Mouse (Mus musculus) CH12.LX (cell line): Measurements from ENCODE around the gene Pitpna. TPM values are rescaled to one million over a fixed set of nuclear protein-coding genes. Genes with fewer than 3 reads are reported as not detected.

ENCODE experiments used
- DNase-seq: peaks from one replicate; pipeline ENCODE4 v3.0.0-alpha.2; 2013; ENCODE audit errors: extremely low read depth
- H3K27ac ChIP-seq: 2 replicates; pipeline ENCODE4 v1.5.1; 2012; ENCODE audit warnings: low read depth, mild to moderate bottlenecking, control low read depth, moderate library complexity; ENCODE audit not compliant: insufficient read depth
- H3K27me3 ChIP-seq: replicated peaks from 2 replicates; pipeline ENCODE3; 2012; ENCODE audit warnings: inconsistent platforms
- H3K36me3 ChIP-seq, 2 experiments: replicated peaks in 1 of 2; 2 replicates each; pipeline versions ENCODE3 to v1.6.1; 2012; ENCODE audit warnings: inconsistent platforms in 1 of 2, low read length in 1 of 2, mild to moderate bottlenecking in 1 of 2, mixed read lengths in 1 of 2, moderate library complexity in 1 of 2; ENCODE audit not compliant: control insufficient read depth in 1 of 2, insufficient read depth in 1 of 2
- H3K4me1 ChIP-seq, 2 experiments: 2 replicates each; pipeline ENCODE4 v1.6.1; 2012; ENCODE audit warnings: inconsistent platforms in 1 of 2, moderate library complexity in 1 of 2; ENCODE audit not compliant: insufficient read depth in 2 of 2, control insufficient read depth in 1 of 2
- H3K4me2 ChIP-seq: 2 replicates; pipeline ENCODE4 v1.6.1; 2012; ENCODE audit warnings: low read depth, mild to moderate bottlenecking, control low read depth; ENCODE audit not compliant: poor library complexity, insufficient read depth, severe bottlenecking
- H3K4me3 ChIP-seq, 3 experiments: fragments of 150-350 bp in 1 of 3; sonication (generic) in 1 of 3; replicated peaks in 1 of 3; 2 replicates each; pipeline versions ENCODE3 to v1.5.1; 2011 to 2012; ENCODE audit warnings: low read depth in 2 of 3, low read length in 2 of 3, mild to moderate bottlenecking in 2 of 3, moderate library complexity in 2 of 3, control low read depth in 1 of 3, improper control_type of control experiment in 1 of 3, inconsistent platforms in 1 of 3, mixed read lengths in 1 of 3; ENCODE audit not compliant: poor library complexity in 1 of 3
- H3K79me2 ChIP-seq: replicated peaks from 2 replicates; pipeline ENCODE4 v1.6.1; 2012; ENCODE audit warnings: mild to moderate bottlenecking, moderate library complexity; ENCODE audit not compliant: control insufficient read depth, poor library complexity, insufficient read depth, severe bottlenecking; ENCODE audit errors: extremely low read depth
- H3K9ac ChIP-seq: 2 replicates; pipeline ENCODE4 v1.6.1; 2012; ENCODE audit warnings: low read depth, mild to moderate bottlenecking, control low read depth, moderate library complexity; ENCODE audit not compliant: insufficient read depth
- H3K9me3 ChIP-seq: replicated peaks from 2 replicates; pipeline ENCODE3; 2012; ENCODE audit warnings: low read length, inconsistent platforms, mixed read lengths
- BHLHE40 ChIP-seq: IDR thresholded peaks from 2 replicates; pipeline ENCODE4 v1.6.1; 2011; ENCODE audit warnings: mild to moderate bottlenecking, low read depth, low read length, improper control_type of control experiment
- CHD1 ChIP-seq: IDR thresholded peaks from 2 replicates; pipeline ENCODE4 v1.6.1; 2012; ENCODE audit warnings: low read depth, low read length, improper control_type of control experiment, inconsistent platforms
- CHD2 ChIP-seq: IDR thresholded peaks from 2 replicates; pipeline ENCODE4 v1.6.1; 2011; ENCODE audit warnings: low read length, improper control_type of control experiment
- CTCF ChIP-seq, 2 experiments: IDR thresholded peaks in 1 of 2; conservative IDR thresholded peaks in 1 of 2; 2 replicates each; pipeline ENCODE4 v1.5.1; 2011 to 2012; ENCODE audit warnings: low read depth in 2 of 2, low read length in 2 of 2, improper control_type of control experiment in 1 of 2, inconsistent platforms in 1 of 2, mild to moderate bottlenecking in 1 of 2, moderate library complexity in 1 of 2
- ELF1 ChIP-seq: IDR thresholded peaks from 2 replicates; pipeline ENCODE4 v1.6.1; 2014; ENCODE audit warnings: low read depth, mild to moderate bottlenecking, inconsistent platforms, low read length, improper control_type of control experiment
- EP300 ChIP-seq: IDR thresholded peaks from 2 replicates; pipeline ENCODE4 v1.6.1; 2011; ENCODE audit warnings: low read length, improper control_type of control experiment
- ETS1 ChIP-seq: conservative IDR thresholded peaks from 2 replicates; pipeline ENCODE4 v1.6.1; 2012; ENCODE audit warnings: low read depth, mild to moderate bottlenecking, inconsistent platforms, low read length, improper control_type of control experiment, moderate library complexity
- GABPA ChIP-seq: IDR thresholded peaks from 2 replicates; pipeline ENCODE4 v1.6.1; 2012; ENCODE audit warnings: low read depth, low read length, improper control_type of control experiment, inconsistent platforms; ENCODE audit not compliant: insufficient replicate concordance
- HCFC1 ChIP-seq: IDR thresholded peaks from 2 replicates; pipeline ENCODE4 v1.6.1; 2012; ENCODE audit warnings: low read depth, mild to moderate bottlenecking, inconsistent platforms, low read length, improper control_type of control experiment
- IRF4 ChIP-seq: IDR thresholded peaks from 2 replicates; pipeline ENCODE4 v1.6.1; 2014; ENCODE audit warnings: low read depth, mild to moderate bottlenecking, inconsistent platforms, low read length, improper control_type of control experiment
- JUN ChIP-seq: IDR thresholded peaks from 2 replicates; pipeline ENCODE4 v1.6.1; 2011; ENCODE audit warnings: low read depth, mild to moderate bottlenecking, low read length, improper control_type of control experiment, moderate library complexity; ENCODE audit not compliant: insufficient read depth
- JUND ChIP-seq: conservative IDR thresholded peaks from 2 replicates; pipeline ENCODE4 v1.6.1; 2011; ENCODE audit warnings: low read depth, low read length, improper control_type of control experiment
- KAT2A ChIP-seq: IDR thresholded peaks from 2 replicates; pipeline ENCODE4 v1.6.1; 2012; ENCODE audit warnings: low read length, improper control_type of control experiment, inconsistent platforms; ENCODE audit not compliant: insufficient replicate concordance
- MAFK ChIP-seq: IDR thresholded peaks from 2 replicates; pipeline ENCODE4 v1.6.1; 2011; ENCODE audit warnings: low read length, improper control_type of control experiment; ENCODE audit not compliant: insufficient replicate concordance
- MAX ChIP-seq: IDR thresholded peaks from 2 replicates; pipeline ENCODE4 v1.6.1; 2011; ENCODE audit warnings: low read length, improper control_type of control experiment
- MAZ ChIP-seq: IDR thresholded peaks from 2 replicates; pipeline ENCODE4 v1.6.1; 2012; ENCODE audit warnings: low read depth, mild to moderate bottlenecking, inconsistent platforms, low read length, improper control_type of control experiment, moderate library complexity
- MEF2A ChIP-seq: IDR thresholded peaks from 2 replicates; pipeline ENCODE4 v1.6.1; 2014; ENCODE audit warnings: low read depth, mild to moderate bottlenecking, inconsistent platforms, low read length, improper control_type of control experiment, borderline replicate concordance
- MXI1 ChIP-seq: IDR thresholded peaks from 2 replicates; pipeline ENCODE4 v1.6.1; 2011; ENCODE audit warnings: mild to moderate bottlenecking, low read depth, low read length, improper control_type of control experiment
- NELFE ChIP-seq: IDR thresholded peaks from 2 replicates; pipeline ENCODE4 v1.6.1; 2011; ENCODE audit warnings: low read depth, low read length, improper control_type of control experiment
- NRF1 ChIP-seq: IDR thresholded peaks from 2 replicates; pipeline ENCODE4 v1.6.1; 2014; ENCODE audit warnings: low read depth, mild to moderate bottlenecking, inconsistent platforms, low read length, improper control_type of control experiment, moderate library complexity
- POLR2A ChIP-seq: IDR thresholded peaks from 2 replicates; pipeline ENCODE4 v1.6.1; 2011; ENCODE audit warnings: low read depth, mild to moderate bottlenecking, improper control_type of control experiment, low read length
- RCOR1 ChIP-seq: conservative IDR thresholded peaks from 2 replicates; pipeline ENCODE4 v1.6.1; 2012; ENCODE audit warnings: low read depth, mild to moderate bottlenecking, inconsistent platforms, low read length, improper control_type of control experiment
- SIN3A ChIP-seq: IDR thresholded peaks from 2 replicates; pipeline ENCODE4 v1.6.1; 2012; ENCODE audit warnings: low read length, improper control_type of control experiment, inconsistent platforms
- SMC3 ChIP-seq: IDR thresholded peaks from 2 replicates; pipeline ENCODE4 v1.6.1; 2011; ENCODE audit warnings: low read depth, low read length, improper control_type of control experiment
- TBP ChIP-seq: conservative IDR thresholded peaks from 2 replicates; pipeline ENCODE4 v1.6.1; 2011; ENCODE audit warnings: low read depth, low read length, improper control_type of control experiment
- TCF12 ChIP-seq: IDR thresholded peaks from 2 replicates; pipeline ENCODE4 v1.6.1; 2014; ENCODE audit warnings: low read depth, mild to moderate bottlenecking, inconsistent platforms, low read length, improper control_type of control experiment
- UBTF ChIP-seq: IDR thresholded peaks from 2 replicates; pipeline ENCODE4 v1.6.1; 2012; ENCODE audit warnings: low read depth, mild to moderate bottlenecking, inconsistent platforms, low read length, improper control_type of control experiment, moderate library complexity
- USF2 ChIP-seq: conservative IDR thresholded peaks from 2 replicates; pipeline ENCODE4 v1.6.1; 2011; ENCODE audit warnings: low read depth, low read length, improper control_type of control experiment
- ZC3H11A ChIP-seq: IDR thresholded peaks from 2 replicates; pipeline ENCODE4 v1.6.1; 2012; ENCODE audit warnings: low read depth, mild to moderate bottlenecking, inconsistent platforms, low read length, improper control_type of control experiment
- ZKSCAN1 ChIP-seq: IDR thresholded peaks from 2 replicates; pipeline ENCODE4 v1.6.1; 2012; ENCODE audit warnings: low read depth, inconsistent platforms, low read length, improper control_type of control experiment, borderline replicate concordance
- ZMIZ1 ChIP-seq: IDR thresholded peaks from 2 replicates; pipeline ENCODE4 v1.6.1; 2012; ENCODE audit warnings: low read depth, mild to moderate bottlenecking, inconsistent platforms, low read length, improper control_type of control experiment
- dilution Hi-C: fragments of 300-500 bp; cut with MboI; formaldehyde crosslinking; loops from 2 replicates; pipeline ENCODE4 v1.14.3; 2020; ENCODE audit warnings: low sequenced_read_pairs; ENCODE audit not compliant: extremely low pct_unique_long_range_greater_than_20kb, extremely low pct_ligation_motif_present
- in situ Hi-C: fragments of 300-500 bp; cut with MboI; formaldehyde crosslinking; loops from 3 replicates; pipeline ENCODE4 v1.14.3; 2019; ENCODE audit warnings: low sequenced_read_pairs, low pct_ligation_motif_present, low pct_unique_long_range_greater_than_20kb, mixed read lengths
- polyA plus RNA-seq: library from polyadenylated mRNA; unstranded; fragments of >175 nt; gene quantifications from 2 replicates; pipeline ENCODE4 v1.2.1, GENCODE M21; 2012; ENCODE audit warnings: low read depth; ENCODE audit not compliant: insufficient read length
- total RNA-seq, 2 experiments: library from RNA; depleted of rRNA; stranded (reverse); fragments of 300-350 nt in 1 of 2; fragments of >200 nt in 1 of 2; gene quantifications; 2 replicates each; pipeline ENCODE4 v1.2.3; 2012 to 2014

The Pitpna gene
- total and polyA plus RNA-seq, 3 experiments, result 61.8 to 243 (median 80.7) TPM

DNA sequence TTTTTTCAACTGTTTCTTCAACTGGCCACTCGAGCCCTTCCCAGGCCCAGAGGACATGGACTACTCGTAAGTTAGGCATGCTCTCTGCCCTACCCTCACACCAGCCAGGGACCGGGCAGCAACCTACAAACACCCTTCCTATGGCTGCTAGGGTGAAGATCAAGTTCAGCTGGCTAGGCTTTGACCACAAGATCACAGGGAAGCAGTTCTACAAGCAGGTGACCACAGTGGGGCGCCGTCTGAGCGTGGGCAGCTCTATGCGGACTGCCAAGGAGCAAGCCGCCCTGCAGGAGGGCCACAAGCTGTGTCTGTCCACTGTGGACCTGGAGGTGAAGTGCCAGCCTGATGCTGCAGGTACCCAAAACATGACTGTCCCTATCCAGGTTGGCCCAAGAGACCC is 25.1 kb upstream of the Pitpna start (continued):
- TF ChIP-seq ZKSCAN1, result no peak
- TF ChIP-seq GABPA, result no peak
- TF ChIP-seq USF2, result no peak
- TF ChIP-seq NRF1, result no peak; the same call in 1 of the 2 replicates
- TF ChIP-seq ELF1, result 0 out of 2 replicates have a peak, but pooled peaks have one; percentile 29
- TF ChIP-seq MEF2A, result peak; percentile 33; the same call in 1 of the 2 replicates

- peak overlapping the region; percentile 68 for H3K9ac ChIP-seq
- H3K79me2 ChIP-seq, result no peaks in the 10 kb centered on the region
- peaks cover 12 to 47% of the 10 kb centered on the region in 2 experiments for H3K36me3 ChIP-seq
- in situ Hi-C loops, result no loop called here
- peak; percentile 76 for DNase-seq
- peak overlapping the region; percentile 89 for H3K4me2 ChIP-seq
- peaks cover 45 to 92% of the 10 kb centered on the region in 2 experiments for H3K4me1 ChIP-seq
- dilution Hi-C loops, result no loop called here
- H3K9me3 ChIP-seq, result no peaks in the 10 kb centered on the region
- H3K4me3 ChIP-seq, result peak overlapping the region; percentile 44 to 53 (median 45)
- peak; percentile 23 for TF ChIP-seq JUN
- TF ChIP-seq IRF4, result peak; percentile 71
- peak; percentile 91 for TF ChIP-seq MEF2A
- peak; percentile 76; the same call in 1 of the 2 replicates for TF ChIP-seq EP300
- peak; percentile 63; the same call in 1 of the 2 replicates for TF ChIP-seq UBTF
- 0 out of 2 replicates have a peak, but pooled peaks have one; percentile 20 for TF ChIP-seq JUND
- TF ChIP-seq MAZ, result peak; percentile 26; the same call in 1 of the 2 replicates
- peak; percentile 53; the same call in 1 of the 2 replicates for TF ChIP-seq TCF12
- TF ChIP-seq HCFC1, result no peak; the same call in 1 of the 2 replicates
- TF ChIP-seq MAX, result no peak
- TF ChIP-seq RCOR1, result no peak
- 0 out of 2 replicates have a peak, but pooled peaks have one; percentile 25 for TF ChIP-seq KAT2A
- TF ChIP-seq POLR2A, result 0 out of 2 replicates have a peak, but pooled peaks have one; percentile 33
- peak; percentile 32; the same call in 1 of the 2 replicates for TF ChIP-seq BHLHE40
- no peak for TF ChIP-seq GABPA
- peak; percentile 94 for TF ChIP-seq MAFK
- TF ChIP-seq ZKSCAN1, result no peak
- TF ChIP-seq NELFE, result peak; percentile 28
- TF ChIP-seq SMC3, result no peak
- 0 out of 2 replicates have a peak, but pooled peaks have one; percentile 25 for TF ChIP-seq TBP
- peak; percentile 57 for TF ChIP-seq MXI1
- no peak for TF ChIP-seq ZC3H11A
- TF ChIP-seq CHD2, result peak; percentile 62; the same call in 1 of the 2 replicates
- TF ChIP-seq ELF1, result peak; percentile 43; the same call in 1 of the 2 replicates
- peak; percentile 92; the same call in 1 of the 2 replicates for TF ChIP-seq CHD1
- peak; percentile 76 for TF ChIP-seq ETS1
- peak; percentile 83 for TF ChIP-seq ZMIZ1
- TF ChIP-seq SIN3A, result peak; percentile 78
- TF ChIP-seq NRF1, result peak; percentile 70
- TF ChIP-seq CTCF (conservative IDR thresholded peaks at IDR 0.05 in 1 of 2, IDR thresholded peaks at IDR 0.05 in 1 of 2; ENCODE audit: low read depth in 2 of 2, low read length in 2 of 2), result no peak
- H3K27ac ChIP-seq, result peak overlapping the region; percentile 98
- H3K27me3 ChIP-seq, result no peaks in the 10 kb centered on the region
These were observed 23.9 kb upstream of the Pitpna start for GRCm38 (mm10) chr11:75563851-75564548.
